Mouse (Mus musculus) hindbrain, postnatal 0 days (tissue): ENCODE results near the gene Olfr299. TPM values are rescaled to one million over a fixed set of nuclear protein-coding genes. Genes with fewer than 3 reads are reported as not detected.

ENCODE experiments used
- ATAC-seq: fragments of 200-750 bp; cut with Nextera tagmentation; 2 replicates; pipeline ENCODE4 v1.8.0; 2017; ENCODE audit warnings: mild to moderate bottlenecking, moderate TSS enrichment, moderate library complexity
- DNase-seq: peaks from one replicate; pipeline ENCODE4 v3.0.0-alpha.2; 2015; ENCODE audit warnings: low spot score
- H3K27ac ChIP-seq: fragments of 300-500 bp; sonication (generic); 2 replicates; pipeline ENCODE4 v1.5.1; 2014; ENCODE audit warnings: mild to moderate bottlenecking
- H3K27me3 ChIP-seq: fragments of 300-500 bp; sonication (generic); 2 replicates; pipeline ENCODE4 v1.6.1; 2014; ENCODE audit warnings: low read length, mixed read lengths; ENCODE audit not compliant: insufficient read depth
- H3K36me3 ChIP-seq: fragments of 300-500 bp; sonication (generic); 2 replicates; pipeline ENCODE4 v1.6.1; 2014; ENCODE audit warnings: low read length, mixed read lengths; ENCODE audit not compliant: insufficient read depth
- H3K4me1 ChIP-seq: fragments of 300-500 bp; sonication (generic); 2 replicates; pipeline ENCODE4 v1.6.1; 2014; ENCODE audit warnings: antibody characterized with exemption, low read length, mixed read lengths; ENCODE audit not compliant: insufficient read depth
- H3K4me2 ChIP-seq: fragments of 300-500 bp; sonication (generic); 2 replicates; pipeline ENCODE4 v1.6.1; 2014; ENCODE audit warnings: low read depth, mild to moderate bottlenecking, low read length, moderate library complexity, mixed read lengths
- H3K4me3 ChIP-seq: fragments of 300-500 bp; sonication (generic); 2 replicates; pipeline ENCODE4 v1.5.1; 2014; ENCODE audit warnings: low read length
- H3K9ac ChIP-seq: fragments of 300-500 bp; sonication (generic); replicated peaks from 2 replicates; pipeline ENCODE4 v1.6.1; 2014; ENCODE audit warnings: mild to moderate bottlenecking, low read length, moderate library complexity, mixed read lengths
- H3K9me3 ChIP-seq: fragments of 300-500 bp; sonication (generic); 2 replicates; pipeline ENCODE4 v1.6.1; 2016; ENCODE audit warnings: low read length, mixed read lengths
- CTCF ChIP-seq: IDR thresholded peaks from 2 replicates; pipeline ENCODE4 v1.5.1; 2016; ENCODE audit warnings: antibody characterized with exemption, control low read depth, low read depth
- WGBS: fragments of 180-500 bp; shearing (Covaris S2); extraction: QIAGEN DNeasy Blood & Tissue Kit; methylation state at CpG from one replicate; pipeline ENCODE4 v1.1.7; 2014; 5-methylcytosine and 5-hydroxymethylcytosine counted together
- polyA plus RNA-seq: library from polyadenylated mRNA; unstranded; fragments of >200 nt; fragmentation: Nextera tagmentation; extraction: Ambion mirVana; gene quantifications from 2 replicates; pipeline ENCODE4 v1.2.1, GENCODE M21; 2015
- total RNA-seq: library from RNA; depleted of rRNA; stranded (reverse); fragments of >200 nt; gene quantifications from 2 replicates; pipeline ENCODE4 v1.2.3, GENCODE M21; 2014; rRNA removed

Olfr299 gene
- not detected in 2 replicates for total RNA-seq
- not detected in 2 replicates for polyA plus RNA-seq

DNA sequence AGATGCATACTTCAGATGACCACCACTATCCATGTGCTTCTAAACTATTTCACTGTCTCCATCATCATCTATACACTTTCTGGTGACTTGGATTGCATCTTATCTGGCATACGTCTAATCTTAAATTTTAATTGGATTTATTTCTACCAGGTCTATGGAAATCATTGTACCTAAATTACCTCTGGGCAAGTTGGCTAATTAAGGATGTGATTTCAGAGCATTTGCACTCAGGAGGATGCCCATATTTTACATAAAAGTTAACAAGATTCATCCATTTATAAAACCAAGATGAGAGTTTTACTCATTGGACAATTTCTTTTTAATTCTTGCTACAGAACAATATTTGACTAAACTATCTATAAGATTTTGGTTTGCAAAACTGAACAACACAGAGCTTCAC, at the start of gene Olfr299:
Gene Olfr299 (plus strand): TSS at position 301 of the 400 bp plus-strand sequence.
- H3K4me1 ChIP-seq = no peaks in the 10 kb centered on the region
- ATAC-seq (no peak), DNase-seq (no peak)
- no peaks in the 10 kb centered on the region for H3K27me3 ChIP-seq
- no peaks in the 10 kb centered on the region for H3K36me3 ChIP-seq
- no peaks in the 10 kb centered on the region for H3K9me3 ChIP-seq
- no peak within 1 kb of the TSS for H3K4me2 ChIP-seq
- no peak within 1 kb of the TSS for H3K27ac ChIP-seq
- 72% methylated on average over 1 of the region's 1 CpGs for WGBS
- no peak within 1 kb of the TSS for H3K9ac ChIP-seq
- no peak within 1 kb of the TSS for H3K4me3 ChIP-seq
- TF ChIP-seq CTCF = no peak

GRCm38 (mm10) chr7:86492384-86492783, 32.7 kb downstream of the Olfr299 start, which contains the start of gene Olfr298:
Gene Olfr298, minus strand, starts transcription at chr7:86492484.
- Histone ChIP-seq H3K27me3 (no peaks in the 10 kb centered on the region), H3K4me1 (no peaks in the 10 kb centered on the region), H3K4me2 (no peak within 1 kb of the TSS), H3K4me3 (no peak within 1 kb of the TSS), H3K9me3 (no peaks in the 10 kb centered on the region), H3K9ac (no peak within 1 kb of the TSS), H3K27ac (no peak within 1 kb of the TSS), H3K36me3 (no peaks in the 10 kb centered on the region)
- 81% methylated on average over 1 of the region's 1 CpGs for WGBS
- no peak for TF ChIP-seq CTCF
- DNase-seq (no peak), ATAC-seq (no peak)

Other genes with a start within 250 kb of the Olfr299 start
- gene Vmn2r76, start 213.6 kb upstream of the Olfr299 start, total RNA-seq = not detected in 2 replicates
- gene Vmn2r76, start 213.6 kb upstream of the Olfr299 start, polyA plus RNA-seq = not detected in 2 replicates
- not detected in 2 replicates for gene Olfr310, start 182.7 kb upstream of the Olfr299 start, total RNA-seq
- gene Olfr310, start 182.7 kb upstream of the Olfr299 start, polyA plus RNA-seq = not detected in 2 replicates
- not detected in 2 replicates for gene Olfr309, start 146.2 kb upstream of the Olfr299 start, total RNA-seq
- gene Olfr309, start 146.2 kb upstream of the Olfr299 start, polyA plus RNA-seq = not detected in 2 replicates
- not detected in 2 replicates for gene Olfr308, start 134.3 kb upstream of the Olfr299 start, total RNA-seq
- not detected in 2 replicates for gene Olfr308, start 134.3 kb upstream of the Olfr299 start, polyA plus RNA-seq
- not detected in 2 replicates for gene Olfr307, start 122.3 kb upstream of the Olfr299 start, total RNA-seq
- gene Olfr307, start 122.3 kb upstream of the Olfr299 start, polyA plus RNA-seq = not detected in 2 replicates
- not detected in 2 replicates for gene Olfr305, start 93.0 kb upstream of the Olfr299 start, total RNA-seq
- gene Olfr305, start 93.0 kb upstream of the Olfr299 start, polyA plus RNA-seq = not detected in 2 replicates
- not detected in 2 replicates for gene Olfr304, start 73.3 kb upstream of the Olfr299 start, total RNA-seq
- gene Olfr304, start 73.3 kb upstream of the Olfr299 start, polyA plus RNA-seq = not detected in 2 replicates
- gene Olfr303, start 62.1 kb upstream of the Olfr299 start, total RNA-seq = not detected in 2 replicates
- not detected in 2 replicates for gene Olfr303, start 62.1 kb upstream of the Olfr299 start, polyA plus RNA-seq
- gene Olfr301, start 56.1 kb upstream of the Olfr299 start, total RNA-seq = not detected in 2 replicates
- not detected in 2 replicates for gene Olfr301, start 56.1 kb upstream of the Olfr299 start, polyA plus RNA-seq
- not detected in 2 replicates for gene Olfr298, start 32.6 kb downstream of the Olfr299 start, total RNA-seq
- gene Olfr298, start 32.6 kb downstream of the Olfr299 start, polyA plus RNA-seq = not detected in 2 replicates
- not detected in 2 replicates for gene Olfr297, start 60.0 kb downstream of the Olfr299 start, total RNA-seq
- gene Olfr297, start 60.0 kb downstream of the Olfr299 start, polyA plus RNA-seq = not detected in 2 replicates
- gene Olfr295, start 123.9 kb downstream of the Olfr299 start, total RNA-seq = not detected in 2 replicates
- gene Olfr295, start 123.9 kb downstream of the Olfr299 start, polyA plus RNA-seq = not detected in 2 replicates
- gene Olfr294, start 156.7 kb downstream of the Olfr299 start, total RNA-seq = not detected in 2 replicates
- not detected in 2 replicates for gene Olfr294, start 156.7 kb downstream of the Olfr299 start, polyA plus RNA-seq
- gene Olfr293, start 189.1 kb downstream of the Olfr299 start, total RNA-seq = not detected in 2 replicates
- not detected in 2 replicates for gene Olfr293, start 189.1 kb downstream of the Olfr299 start, polyA plus RNA-seq
- not detected in 2 replicates for gene Olfr292, start 228.4 kb downstream of the Olfr299 start, total RNA-seq
- gene Olfr292, start 228.4 kb downstream of the Olfr299 start, polyA plus RNA-seq = not detected in 2 replicates